Mouse (Mus musculus) hindbrain, embryonic 11.5 days (tissue): ENCODE results near the gene Pask. TPM values are rescaled to one million over a fixed set of nuclear protein-coding genes. Genes with fewer than 3 reads are reported as not detected.
A peak's percentile ranks its signal among the peaks of the same experiment; 100 is the strongest.

ENCODE experiments used
- ATAC-seq: fragments of 200-750 bp; cut with Nextera tagmentation; 2 replicates; pipeline ENCODE4 v1.8.0; 2017; ENCODE audit warnings: mild to moderate bottlenecking, moderate TSS enrichment, moderate library complexity; ENCODE audit not compliant: low FRiP score
- DNase-seq: peaks from one replicate; pipeline ENCODE4 v3.0.0-alpha.2; 2015; ENCODE audit warnings: low spot score
- H3K27ac ChIP-seq: fragments of 300-500 bp; sonication (generic); 2 replicates; pipeline ENCODE4 v1.5.1; 2014; ENCODE audit warnings: mild to moderate bottlenecking, low read depth, low read length
- H3K27me3 ChIP-seq: fragments of 300-500 bp; sonication (generic); 2 replicates; pipeline ENCODE4 v1.6.1; 2014; ENCODE audit warnings: mild to moderate bottlenecking, low read length, moderate library complexity, mixed read lengths; ENCODE audit not compliant: control insufficient read depth, insufficient read depth
- H3K36me3 ChIP-seq: fragments of 300-500 bp; sonication (generic); 2 replicates; pipeline ENCODE4 v1.6.1; 2014; ENCODE audit warnings: mild to moderate bottlenecking, low read length, moderate library complexity, mixed read lengths; ENCODE audit not compliant: control insufficient read depth, insufficient read depth
- H3K4me1 ChIP-seq: fragments of 300-500 bp; sonication (generic); replicated peaks from 2 replicates; pipeline ENCODE4 v1.6.1; 2014; ENCODE audit warnings: low read length, mixed read lengths; ENCODE audit not compliant: control insufficient read depth, insufficient read depth
- H3K4me2 ChIP-seq: fragments of 300-500 bp; sonication (generic); replicated peaks from 2 replicates; pipeline ENCODE4 v1.6.1; 2014; ENCODE audit warnings: mild to moderate bottlenecking, low read depth, low read length
- H3K4me3 ChIP-seq: fragments of 300-500 bp; sonication (generic); 2 replicates; pipeline ENCODE4 v1.5.1; 2014; ENCODE audit warnings: low read depth, low read length
- H3K9ac ChIP-seq: fragments of 300-500 bp; sonication (generic); 2 replicates; pipeline ENCODE4 v1.6.1; 2014; ENCODE audit warnings: low read depth, low read length
- H3K9me3 ChIP-seq: fragments of 300-500 bp; sonication (generic); 2 replicates; pipeline ENCODE4 v1.6.1; 2016; ENCODE audit warnings: low read length; ENCODE audit not compliant: control insufficient read depth
- WGBS: fragments of 180-500 bp; shearing (Covaris S2); extraction: QIAGEN DNeasy Blood & Tissue Kit; methylation state at CpG from one replicate; pipeline ENCODE4 v1.1.7; 2014; 5-methylcytosine and 5-hydroxymethylcytosine counted together
- polyA plus RNA-seq: library from polyadenylated mRNA; unstranded; fragments of >200 nt; fragmentation: Nextera tagmentation; extraction: Ambion mirVana; gene quantifications from 2 replicates; pipeline ENCODE4 v1.2.1, GENCODE M21; 2014

Gene Pask
- polyA plus RNA-seq: 12.1 and 12.2 TPM in 2 replicates

DNA sequence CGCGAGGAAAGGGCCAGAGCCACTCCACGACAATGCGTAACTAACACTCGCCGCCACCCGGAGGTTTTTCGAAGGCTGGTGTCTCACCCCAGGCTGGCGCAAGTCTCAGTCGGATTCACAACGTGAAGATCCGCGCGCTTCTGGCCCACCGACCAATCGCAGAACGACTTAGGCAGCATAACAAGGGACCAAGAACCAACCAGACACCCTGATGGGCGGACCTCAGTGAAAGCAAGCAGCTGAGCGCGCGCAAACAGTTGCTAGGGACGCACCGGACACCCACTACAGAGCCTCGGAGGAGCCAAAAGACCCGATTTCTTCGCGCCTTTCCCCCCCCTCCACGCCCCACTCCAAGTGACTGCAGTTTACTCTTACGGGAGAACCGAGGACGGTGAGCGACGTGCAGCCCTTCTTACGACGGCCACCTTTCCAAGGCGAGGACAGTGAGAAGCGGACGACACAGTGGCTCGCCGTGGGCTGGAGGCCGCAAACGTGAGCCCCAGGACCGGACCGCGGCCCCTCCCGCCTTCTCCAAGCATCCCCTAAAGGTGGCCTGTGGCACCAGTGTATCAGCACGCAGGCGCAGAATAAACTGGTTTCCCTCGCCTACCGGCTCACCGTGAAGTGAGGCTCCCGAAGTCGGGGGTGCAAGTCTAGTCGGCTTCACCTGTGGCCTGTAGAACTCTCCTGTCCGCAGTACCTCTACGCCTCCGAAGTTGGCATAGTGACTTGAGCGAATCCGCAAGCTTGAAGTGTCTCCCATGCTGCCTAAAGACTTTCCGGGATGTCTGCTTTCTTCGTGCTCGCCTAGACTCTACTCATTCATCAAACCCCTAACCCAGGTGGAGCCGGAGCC is at the start of gene Pask, which contains the start of gene Ppp1r7:
Pask (minus strand) TSS at position 835 of the 856 bp plus-strand sequence.
Ppp1r7 (plus strand) TSS at position 207 of the 856 bp plus-strand sequence.
- H3K36me3 ChIP-seq: no peaks in the 10 kb centered on the region
- WGBS: under 1% methylated on average over 63 of the region's 63 CpGs
- peak; percentile 98 for DNase-seq
- no peaks in the 10 kb centered on the region for H3K9me3 ChIP-seq
- ATAC-seq: peak; percentile 95
- H3K4me1 ChIP-seq: 0 out of 2 replicates have a peak, but pooled peaks cover 2% of the 10 kb centered on the region
- H3K4me3 ChIP-seq: peak within 1 kb of the TSS; percentile 89
- peak within 1 kb of the TSS; percentile 74 for H3K4me2 ChIP-seq
- H3K27me3 ChIP-seq: no peaks in the 10 kb centered on the region
- peak within 1 kb of the TSS; percentile 51 for H3K27ac ChIP-seq
- peak within 1 kb of the TSS; percentile 83 for H3K9ac ChIP-seq

- 64% methylated on average over 2 of the region's 2 CpGs for WGBS
- no peaks in the 10 kb centered on the region for H3K9me3 ChIP-seq
- H3K4me1 ChIP-seq: no peaks in the 10 kb centered on the region
- H3K4me2 ChIP-seq: no peak overlapping the region
- DNase-seq (no peak), ATAC-seq (no peak)
- H3K36me3 ChIP-seq: no peaks in the 10 kb centered on the region
- no peak overlapping the region for H3K4me3 ChIP-seq
- no peak overlapping the region for H3K9ac ChIP-seq
- no peaks in the 10 kb centered on the region for H3K27me3 ChIP-seq
- H3K27ac ChIP-seq: no peak overlapping the region
Measured at GRCm38 (mm10) chr1:93388906-93389305, 45.6 kb upstream of the Pask start.

DNA sequence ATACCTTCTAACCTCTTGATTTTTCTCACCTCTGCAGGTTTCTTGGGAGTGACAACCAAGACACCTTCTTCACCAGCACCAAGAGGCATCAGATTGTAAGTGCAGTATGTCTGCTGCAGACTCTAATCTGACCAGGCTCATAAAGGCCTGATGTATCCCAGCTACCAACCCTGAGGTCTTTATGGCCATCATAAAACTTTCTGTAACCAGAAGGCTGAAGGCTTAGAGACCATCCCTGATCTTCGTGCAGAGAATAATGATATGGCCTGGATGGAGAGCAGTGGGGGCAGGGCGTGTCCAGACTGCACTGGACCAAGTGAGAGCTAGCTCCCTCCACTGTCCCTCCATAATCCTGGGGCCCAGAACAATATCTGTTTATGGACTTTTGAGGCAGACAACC is 43.9 kb upstream of the Pask start:
- no peak overlapping the region for H3K27ac ChIP-seq
- WGBS: 72% methylated on average over 2 of the region's 2 CpGs
- no peak overlapping the region for H3K4me3 ChIP-seq
- no peaks in the 10 kb centered on the region for H3K27me3 ChIP-seq
- DNase-seq (no peak), ATAC-seq (no peak)
- H3K9me3 ChIP-seq: no peaks in the 10 kb centered on the region
- no peak overlapping the region for H3K4me2 ChIP-seq
- H3K36me3 ChIP-seq: no peaks in the 10 kb centered on the region
- no peak overlapping the region for H3K9ac ChIP-seq
- H3K4me1 ChIP-seq: no peaks in the 10 kb centered on the region

- H3K9ac ChIP-seq: no peak overlapping the region
- H3K27me3 ChIP-seq: no peaks in the 10 kb centered on the region
- ATAC-seq: no peak
- H3K4me3 ChIP-seq: no peak overlapping the region
- H3K4me2 ChIP-seq: no peak overlapping the region
- H3K9me3 ChIP-seq: no peaks in the 10 kb centered on the region
- DNase-seq: no peak
- WGBS: 82% methylated on average over 5 of the region's 5 CpGs
- H3K4me1 ChIP-seq: no peaks in the 10 kb centered on the region
- no peaks in the 10 kb centered on the region for H3K36me3 ChIP-seq
- no peak overlapping the region for H3K27ac ChIP-seq
Measured at GRCm38 (mm10) chr1:93379117-93379516, 35.8 kb upstream of the Pask start.

DNA sequence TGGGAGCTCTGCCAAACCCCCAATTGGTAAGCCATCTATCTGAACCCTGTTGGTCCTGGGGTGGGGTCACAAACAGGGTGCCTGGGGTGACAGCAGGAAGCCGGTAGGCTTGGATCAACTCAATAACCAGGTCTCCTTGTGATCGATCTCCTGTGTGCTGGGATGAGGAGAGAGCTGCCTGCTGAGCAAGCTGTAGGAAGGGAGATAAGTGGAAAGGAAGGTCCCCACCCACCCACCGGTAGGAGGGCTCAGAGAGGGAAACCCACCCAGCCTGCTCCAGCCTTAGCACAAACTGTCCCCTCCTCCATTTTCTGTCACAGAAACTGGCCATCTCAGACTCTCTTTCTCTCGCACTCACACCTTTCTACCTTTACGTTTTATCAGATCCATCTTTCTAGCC is 34.0 kb upstream of the Pask start:
- 77% methylated on average over 5 of the region's 5 CpGs for WGBS
- Histone ChIP-seq H3K4me1 (no peaks in the 10 kb centered on the region), H3K4me2 (no peak overlapping the region), H3K27me3 (no peaks in the 10 kb centered on the region), H3K9me3 (no peaks in the 10 kb centered on the region), H3K4me3 (no peak overlapping the region), H3K27ac (no peak overlapping the region), H3K36me3 (no peaks in the 10 kb centered on the region), H3K9ac (no peak overlapping the region)
- DNase-seq (no peak), ATAC-seq (no peak)

DNA sequence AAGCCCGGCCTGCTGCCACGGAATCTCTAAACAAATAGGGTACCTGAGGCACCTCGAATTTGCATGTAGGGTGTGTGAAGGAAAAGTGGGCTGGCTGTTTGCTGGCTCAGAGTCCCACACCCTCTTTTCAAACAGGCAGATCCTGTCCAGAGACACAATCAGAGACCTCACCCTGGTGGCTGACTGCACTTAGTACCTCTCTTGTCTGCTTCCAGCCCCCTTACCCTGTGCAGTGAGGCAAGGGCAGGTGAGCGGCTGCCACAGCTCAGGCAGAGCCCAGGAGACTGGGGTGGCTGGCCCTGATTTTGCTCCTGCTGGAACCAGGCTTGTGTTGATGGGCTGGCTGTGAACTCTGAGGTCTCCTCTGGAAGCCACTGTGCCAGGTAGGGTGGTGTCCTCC is 30.4 kb upstream of the Pask start, which contains the start of gene Ano7:
Ano7 (plus strand) TSS at position 266 of the 400 bp plus-strand sequence.
- DNase-seq: no peak
- Histone ChIP-seq H3K4me1 (no peaks in the 10 kb centered on the region), H3K4me3 (no peak within 1 kb of the TSS), H3K4me2 (no peak within 1 kb of the TSS), H3K9ac (no peak within 1 kb of the TSS), H3K27ac (no peak within 1 kb of the TSS), H3K27me3 (no peaks in the 10 kb centered on the region), H3K9me3 (no peaks in the 10 kb centered on the region), H3K36me3 (no peaks in the 10 kb centered on the region)
- no peak for ATAC-seq
- 82% methylated on average over 4 of the region's 4 CpGs for WGBS

DNA sequence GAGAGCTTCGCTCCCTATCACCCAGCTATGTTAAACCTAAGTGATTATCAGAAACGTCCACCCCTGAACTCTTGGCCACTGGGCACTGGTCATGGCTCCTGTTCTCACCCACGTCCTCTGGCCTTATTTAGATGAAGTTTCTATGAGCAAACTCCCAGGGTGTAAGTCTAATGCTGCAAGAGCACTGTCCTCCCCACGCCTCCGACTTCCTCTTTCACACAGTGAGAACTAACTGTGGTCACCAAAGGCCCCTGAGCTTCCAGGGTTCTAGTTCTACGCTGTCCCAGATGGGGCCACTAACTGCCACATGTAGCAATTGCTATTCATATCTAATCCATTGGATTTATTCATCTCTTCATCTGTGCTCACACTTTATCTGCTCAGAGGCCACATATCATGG is 22.4 kb upstream of the Pask start:
- no peaks in the 10 kb centered on the region for H3K9me3 ChIP-seq
- H3K4me2 ChIP-seq: no peak overlapping the region
- no peak overlapping the region for H3K4me3 ChIP-seq
- H3K27ac ChIP-seq: no peak overlapping the region
- H3K9ac ChIP-seq: no peak overlapping the region
- peaks cover 5% of the 10 kb centered on the region for H3K36me3 ChIP-seq
- H3K4me1 ChIP-seq: no peaks in the 10 kb centered on the region
- H3K27me3 ChIP-seq: no peaks in the 10 kb centered on the region
- WGBS: 91% methylated on average over 6 of the region's 6 CpGs
- ATAC-seq: no peak
- DNase-seq: no peak

DNA sequence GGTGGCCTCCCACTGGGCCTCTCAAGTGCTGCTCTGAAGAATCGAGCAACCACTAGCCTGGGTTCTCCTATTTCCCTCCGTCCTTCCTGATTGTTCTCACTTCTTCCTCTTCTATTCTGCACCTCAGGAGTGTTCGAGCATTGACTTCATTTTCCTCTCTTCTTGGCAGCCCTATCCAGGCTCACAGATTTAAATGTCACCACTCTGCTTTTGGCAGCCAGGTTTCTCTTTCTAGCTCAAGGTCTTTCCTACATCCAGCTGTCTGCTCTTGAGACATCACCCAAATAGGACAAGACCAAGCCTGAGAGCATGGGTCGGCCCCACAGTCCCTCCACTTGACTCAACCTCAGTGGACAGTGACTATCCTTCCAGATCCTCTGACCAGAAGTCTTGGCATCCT is 19.4 kb upstream of the Pask start:
- Histone ChIP-seq H3K27ac (no peak overlapping the region), H3K27me3 (no peaks in the 10 kb centered on the region), H3K9me3 (no peaks in the 10 kb centered on the region), H3K36me3 (peaks cover 5% of the 10 kb centered on the region), H3K4me3 (no peak overlapping the region), H3K4me1 (no peaks in the 10 kb centered on the region), H3K4me2 (no peak overlapping the region), H3K9ac (no peak overlapping the region)
- ATAC-seq (no peak), DNase-seq (no peak)
- 84% methylated on average over 4 of the region's 4 CpGs for WGBS

DNA sequence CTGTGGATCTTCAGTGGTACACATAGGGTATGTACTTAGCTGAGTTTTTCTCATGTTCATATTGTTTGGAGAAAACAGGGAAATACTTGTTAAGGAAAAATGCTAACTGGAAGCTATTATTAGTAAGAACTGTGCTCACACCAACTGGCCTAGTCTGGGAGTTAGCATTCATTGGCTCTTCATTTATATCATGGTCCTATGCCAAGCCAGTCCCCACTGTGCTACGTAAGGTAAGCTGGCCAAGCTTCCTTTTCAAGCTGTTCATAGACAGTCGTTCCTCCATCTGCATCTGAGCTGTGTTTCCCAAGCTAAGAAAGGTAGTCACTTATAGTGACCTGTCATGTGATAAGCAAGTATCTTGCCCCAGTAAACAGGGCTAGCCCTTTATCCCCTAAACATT is 9.4 kb upstream of the Pask start:
- no peak overlapping the region for H3K4me2 ChIP-seq
- no peaks in the 10 kb centered on the region for H3K27me3 ChIP-seq
- 78% methylated on average over 2 of the region's 2 CpGs for WGBS
- no peaks in the 10 kb centered on the region for H3K4me1 ChIP-seq
- H3K9me3 ChIP-seq: no peaks in the 10 kb centered on the region
- H3K36me3 ChIP-seq: 0 out of 2 replicates have a peak, but pooled peaks cover 6% of the 10 kb centered on the region
- DNase-seq (no peak), ATAC-seq (no peak)
- H3K4me3 ChIP-seq: no peak overlapping the region
- H3K27ac ChIP-seq: no peak overlapping the region
- no peak overlapping the region for H3K9ac ChIP-seq
